Mouse (Mus musculus): Measurements from ENCODE around the gene Clmn. TPM values are rescaled to one million over a fixed set of nuclear protein-coding genes. Genes with fewer than 3 reads are reported as not detected.

Gene Clmn
- polyA plus RNA-seq (2017; shearing (Covaris generic)) = under 1 TPM in 1 of 2 experiments, not detected in 1; 0.31 TPM

GRCm38 (mm10) chr12:104864439-104865165, at the start of gene Clmn:
Clmn (minus strand) TSS chr12:104865076.

GRCm38 (mm10) chr12:104751814-104752765, 112.8 kb downstream of the Clmn start, which contains the start of gene Dicer1:
Dicer1 (minus strand) TSS chr12:104751952.

Other genes starting within 250 kb of the Clmn start
- 10 to 100 TPM; 30.7 to 34.0 TPM for gene Dicer1, start 113.1 kb downstream of the Clmn start, polyA plus RNA-seq (2017; shearing (Covaris generic))
- gene Syne3, start 144.7 kb upstream of the Clmn start, polyA plus RNA-seq (2017; shearing (Covaris generic)) = 1 to 10 TPM; 5.1 to 6.8 TPM
- gene Glrx5, start 167.6 kb upstream of the Clmn start, polyA plus RNA-seq (2017; shearing (Covaris generic)) = 100 to 1,000 TPM; 102 to 130 TPM

Data from activated CD4-positive, CD25-positive, alpha-beta regulatory T cell (primary cell).